Mouse (Mus musculus) embryonic facial prominence, embryonic 15.5 days (tissue): ENCODE measurements around the gene Slc45a1. TPM values are rescaled to one million over a fixed set of nuclear protein-coding genes. Genes with fewer than 3 reads are reported as not detected.

Experiments
- ATAC-seq: fragments of 200-750 bp; cut with Nextera tagmentation; 2 replicates; pipeline ENCODE4 v1.8.0; 2017; ENCODE audit warnings: low read depth, moderate TSS enrichment; ENCODE audit not compliant: insufficient number of reproducible peaks, low FRiP score, low TSS enrichment
- H3K27ac ChIP-seq: fragments of 300-500 bp; sonication (generic); replicated peaks from 2 replicates; pipeline ENCODE4 v1.5.1; 2015; ENCODE audit warnings: mild to moderate bottlenecking, inconsistent platforms
- H3K27me3 ChIP-seq: fragments of 300-500 bp; sonication (generic); 2 replicates; pipeline ENCODE4 v1.6.1; 2015; ENCODE audit warnings: inconsistent platforms
- H3K36me3 ChIP-seq: fragments of 300-500 bp; sonication (generic); 2 replicates; pipeline ENCODE4 v1.6.1; 2015; ENCODE audit warnings: mild to moderate bottlenecking, inconsistent platforms
- H3K4me1 ChIP-seq: fragments of 300-500 bp; sonication (generic); 2 replicates; pipeline ENCODE4 v1.6.1; 2015; ENCODE audit warnings: inconsistent platforms
- H3K4me2 ChIP-seq: fragments of 300-500 bp; sonication (generic); replicated peaks from 2 replicates; pipeline ENCODE4 v1.6.1; 2015; ENCODE audit warnings: mild to moderate bottlenecking, inconsistent platforms
- H3K4me3 ChIP-seq: fragments of 300-500 bp; sonication (generic); replicated peaks from 2 replicates; pipeline ENCODE4 v1.5.1; 2015; ENCODE audit warnings: mild to moderate bottlenecking, inconsistent platforms
- H3K9ac ChIP-seq: fragments of 300-500 bp; sonication (generic); 2 replicates; pipeline ENCODE4 v1.6.1; 2015; ENCODE audit warnings: inconsistent platforms
- H3K9me3 ChIP-seq: fragments of 300-500 bp; sonication (generic); replicated peaks from 2 replicates; pipeline ENCODE4 v1.6.1; 2016; ENCODE audit warnings: inconsistent platforms
- WGBS: fragments of 180-500 bp; shearing (Covaris S2); methylation state at CpG from one replicate; pipeline ENCODE4 v1.1.7; 2015; 5-methylcytosine and 5-hydroxymethylcytosine counted together
- polyA plus RNA-seq: library from polyadenylated mRNA; unstranded; fragments of >200 nt; fragmentation: Nextera tagmentation; extraction: Ambion mirVana; gene quantifications from 2 replicates; pipeline ENCODE4 v1.2.1, GENCODE M21; 2015

The Slc45a1 gene
- polyA plus RNA-seq, 1 experiment from 2014 or later, result 0.76 TPM

GRCm38 (mm10) chr4:150587597-150588299 lies 64.2 kb downstream of the Slc45a1 start:
- Histone ChIP-seq H3K4me1 (peaks cover 59% of the 10 kb centered on the region), H3K27me3 (no peaks in the 10 kb centered on the region), H3K27ac (peak overlapping the region; percentile 48; the same call in 1 of the 2 replicates), H3K36me3 (no peaks in the 10 kb centered on the region), H3K4me2 (no peak overlapping the region), H3K4me3 (no peak overlapping the region), H3K9ac (no peak overlapping the region), H3K9me3 (no peaks in the 10 kb centered on the region)
- 56% methylated on average over 8 of the region's 8 CpGs for WGBS
- ATAC-seq, result no peak

- ATAC-seq, result no peak
- Histone ChIP-seq H3K4me3 (no peak overlapping the region), H3K36me3 (no peaks in the 10 kb centered on the region), H3K4me1 (peaks cover 61% of the 10 kb centered on the region), H3K27ac (no peak overlapping the region), H3K27me3 (no peaks in the 10 kb centered on the region), H3K9ac (no peak overlapping the region), H3K9me3 (no peaks in the 10 kb centered on the region), H3K4me2 (no peak overlapping the region)
- 88% methylated on average over 5 of the region's 5 CpGs for WGBS
Measured at GRCm38 (mm10) chr4:150586275-150586674, 65.7 kb downstream of the Slc45a1 start.

GRCm38 (mm10) chr4:150585800-150586199 lies 66.2 kb downstream of the Slc45a1 start:
- H3K36me3 ChIP-seq, result no peaks in the 10 kb centered on the region
- H3K9ac ChIP-seq, result no peak overlapping the region
- H3K4me1 ChIP-seq, result peaks cover 56% of the 10 kb centered on the region
- H3K9me3 ChIP-seq, result no peaks in the 10 kb centered on the region
- no peaks in the 10 kb centered on the region for H3K27me3 ChIP-seq
- H3K27ac ChIP-seq, result no peak overlapping the region
- WGBS, result 91% methylated on average over 2 of the region's 2 CpGs
- H3K4me2 ChIP-seq, result no peak overlapping the region
- no peak overlapping the region for H3K4me3 ChIP-seq
- no peak for ATAC-seq

- no peaks in the 10 kb centered on the region for H3K36me3 ChIP-seq
- H3K27ac ChIP-seq, result peak overlapping the region; percentile 85
- peaks cover 49% of the 10 kb centered on the region for H3K4me1 ChIP-seq
- ATAC-seq, result no peak
- no peaks in the 10 kb centered on the region for H3K9me3 ChIP-seq
- H3K9ac ChIP-seq, result no peak overlapping the region
- no peak overlapping the region for H3K4me3 ChIP-seq
- H3K27me3 ChIP-seq, result no peaks in the 10 kb centered on the region
- peak overlapping the region; percentile 6; the same call in 1 of the 2 replicates for H3K4me2 ChIP-seq
- WGBS, result 29% methylated on average over 3 of the region's 3 CpGs
Measured at GRCm38 (mm10) chr4:150583777-150584135, 68.2 kb downstream of the Slc45a1 start.

- H3K9ac ChIP-seq, result no peak overlapping the region
- peak overlapping the region; percentile 6 for H3K4me2 ChIP-seq
- no peaks in the 10 kb centered on the region for H3K27me3 ChIP-seq
- no peaks in the 10 kb centered on the region for H3K9me3 ChIP-seq
- WGBS, result 8% methylated on average over 13 of the region's 13 CpGs
- peak overlapping the region; percentile 85 for H3K27ac ChIP-seq
- no peaks in the 10 kb centered on the region for H3K36me3 ChIP-seq
- peak; percentile 86 for ATAC-seq
- H3K4me1 ChIP-seq, result peaks cover 49% of the 10 kb centered on the region
- no peak overlapping the region for H3K4me3 ChIP-seq
Measured at GRCm38 (mm10) chr4:150582966-150583776, 68.8 kb downstream of the Slc45a1 start.

GRCm38 (mm10) chr4:150581931-150582723 lies 69.8 kb downstream of the Slc45a1 start:
- Histone ChIP-seq H3K4me2 (no peak overlapping the region), H3K9ac (no peak overlapping the region), H3K27me3 (no peaks in the 10 kb centered on the region), H3K4me1 (peaks cover 46% of the 10 kb centered on the region), H3K27ac (peak overlapping the region; percentile 65), H3K4me3 (no peak overlapping the region), H3K36me3 (0 out of 2 replicates have a peak, but pooled peaks cover 4% of the 10 kb centered on the region), H3K9me3 (no peaks in the 10 kb centered on the region)
- ATAC-seq, result no peak
- WGBS, result 66% methylated on average over 10 of the region's 10 CpGs

Other genes with a start within 250 kb of the Slc45a1 start
- gene Errfi1, start 201.7 kb upstream of the Slc45a1 start, polyA plus RNA-seq, result 32.1 and 32.8 TPM in 2 replicates